Mouse (Mus musculus): ENCODE measurements around the gene Iqsec1.
A peak's percentile ranks its signal among the peaks of the same experiment; 100 is the strongest.

Iqsec1 gene

DNA sequence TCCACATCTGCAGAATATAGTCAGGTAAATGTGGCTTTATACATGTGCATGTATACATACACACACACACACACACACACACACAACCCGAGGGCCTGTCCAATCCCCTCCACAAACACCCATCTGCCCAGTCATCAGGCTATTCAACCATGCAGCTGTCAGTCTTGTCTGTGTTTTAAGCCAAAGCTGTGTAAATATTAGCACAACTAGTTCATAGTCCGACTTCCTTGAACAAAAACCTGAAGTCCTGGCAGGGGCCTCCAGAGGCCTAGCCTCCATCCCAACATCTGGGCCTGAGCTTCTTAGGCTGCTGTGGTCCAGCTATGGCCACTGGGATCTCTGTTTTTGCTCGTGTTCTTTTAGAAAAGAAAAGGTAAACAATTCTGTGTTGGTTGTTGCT lies 274.8 kb downstream of the Iqsec1 start:
- no peak for ATAC-seq (ENCODE audit: insufficient number of reproducible peaks, low FRiP score, low TSS enrichment)

DNA sequence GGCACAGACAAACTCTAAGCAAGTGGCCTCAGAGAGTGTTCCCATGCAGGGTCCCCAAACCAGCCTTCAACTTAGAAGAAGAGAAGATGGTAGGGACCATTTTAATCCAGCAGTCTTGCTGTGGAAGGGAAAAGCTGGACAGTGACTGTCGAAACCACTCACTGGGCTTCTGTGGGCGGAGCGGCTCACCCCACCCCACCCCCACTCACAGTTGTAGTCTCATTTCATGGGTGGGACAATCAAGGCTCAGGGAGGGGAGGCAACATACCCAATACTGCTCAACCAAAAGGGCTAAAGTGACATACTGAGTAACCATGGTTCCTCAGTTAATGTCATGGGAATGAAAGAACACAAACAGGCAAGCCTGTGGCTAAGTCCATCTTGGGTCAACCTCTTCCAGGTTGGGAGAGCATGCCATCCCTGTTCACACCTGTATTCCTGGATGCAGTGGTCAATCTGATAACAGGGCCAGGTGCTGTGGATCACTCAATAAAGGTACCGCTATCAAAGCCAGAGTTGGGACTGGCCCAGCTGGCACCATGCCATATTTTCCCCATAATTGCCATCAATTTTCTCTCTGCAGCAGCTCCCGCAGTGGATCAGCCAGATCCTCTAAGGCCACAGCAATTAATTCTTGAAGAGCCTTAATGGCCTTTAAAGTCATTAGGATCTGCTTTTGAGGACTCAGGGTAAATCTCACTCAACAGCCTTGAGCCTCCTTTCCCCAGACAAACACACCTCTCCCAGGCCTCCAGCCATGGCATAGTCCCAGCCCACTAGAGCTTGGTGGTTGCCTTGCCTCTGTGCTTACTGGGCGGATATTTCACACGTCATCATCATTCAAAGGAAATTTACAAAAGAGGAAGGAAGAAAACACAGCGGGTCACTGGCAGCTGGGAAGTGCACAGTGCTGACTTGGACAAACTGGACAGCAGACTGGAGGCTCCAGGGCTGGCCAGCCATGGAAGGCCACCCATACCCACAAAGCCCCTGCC lies 275.7 kb downstream of the Iqsec1 start:
- ATAC-seq (ENCODE audit: insufficient number of reproducible peaks, low FRiP score, low TSS enrichment) = no peak

DNA sequence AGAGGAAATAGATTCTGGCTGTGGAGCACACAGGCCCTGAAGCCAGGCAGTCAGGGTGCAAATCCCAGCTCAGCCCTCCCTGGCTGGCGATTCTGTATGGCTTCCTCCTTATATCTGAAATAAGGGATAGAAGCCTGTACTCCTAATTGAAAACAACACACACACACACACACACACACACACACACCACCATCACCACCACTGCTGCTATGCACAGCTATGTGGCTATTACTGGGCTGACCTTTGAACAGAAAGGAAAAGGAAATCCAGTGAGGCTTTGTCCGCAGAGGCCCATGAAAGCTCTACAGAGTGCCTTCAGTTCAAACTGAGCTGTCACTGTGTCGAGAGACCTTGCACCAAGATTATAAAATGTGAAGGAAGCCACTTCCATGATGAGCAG lies 276.4 kb downstream of the Iqsec1 start:
- no peak for ATAC-seq (ENCODE audit: insufficient number of reproducible peaks, low FRiP score, low TSS enrichment)

DNA sequence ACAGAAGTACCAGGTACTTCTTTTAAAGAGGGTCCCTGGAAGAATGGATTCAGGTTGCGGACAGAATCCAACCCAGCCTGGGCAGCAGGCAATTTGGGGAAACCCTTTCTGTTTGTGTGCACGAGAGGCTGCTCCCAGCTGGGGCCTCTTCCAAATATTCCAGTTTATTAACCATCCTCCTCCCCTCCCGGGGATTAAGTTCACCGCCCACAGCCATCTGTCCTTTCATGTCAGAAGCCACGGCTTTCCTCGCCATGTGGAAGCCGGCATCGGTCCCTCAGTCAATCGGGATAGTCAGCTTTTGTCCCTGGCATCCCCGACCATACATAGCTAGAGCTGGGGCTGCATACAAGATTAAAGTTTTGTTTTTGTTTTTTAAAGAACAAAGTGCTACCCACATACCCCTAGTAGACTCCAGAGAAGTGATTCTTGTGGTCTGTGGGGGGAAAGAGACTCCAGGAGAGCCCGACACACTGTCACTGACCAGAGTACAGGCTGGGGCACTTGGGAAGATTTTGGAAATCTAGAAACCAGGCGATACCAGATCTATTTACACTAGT lies 276.9 kb downstream of the Iqsec1 start:
- peak; percentile 64 for ATAC-seq (ENCODE audit: insufficient number of reproducible peaks, low FRiP score, low TSS enrichment)

DNA sequence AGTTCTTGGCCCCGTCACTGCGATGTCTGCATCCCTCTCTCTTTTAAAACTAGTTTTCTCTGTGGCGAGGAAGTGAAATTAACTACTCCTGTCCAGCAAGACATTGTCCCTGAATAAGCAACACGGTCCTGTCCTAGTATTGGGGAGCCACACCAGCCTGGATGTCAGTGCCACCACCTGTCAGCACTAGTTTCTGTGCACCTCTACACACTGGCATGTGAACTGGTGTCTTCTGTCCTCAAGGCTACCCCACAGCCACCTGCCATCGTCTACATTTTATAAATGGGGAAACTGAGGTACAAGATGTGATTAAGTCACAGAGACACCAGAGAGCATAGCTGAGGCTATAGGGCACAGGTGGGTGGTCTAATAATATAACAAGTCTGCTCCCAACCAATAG lies 277.7 kb downstream of the Iqsec1 start:
- no peak for ATAC-seq (ENCODE audit: insufficient number of reproducible peaks, low FRiP score, low TSS enrichment)

DNA sequence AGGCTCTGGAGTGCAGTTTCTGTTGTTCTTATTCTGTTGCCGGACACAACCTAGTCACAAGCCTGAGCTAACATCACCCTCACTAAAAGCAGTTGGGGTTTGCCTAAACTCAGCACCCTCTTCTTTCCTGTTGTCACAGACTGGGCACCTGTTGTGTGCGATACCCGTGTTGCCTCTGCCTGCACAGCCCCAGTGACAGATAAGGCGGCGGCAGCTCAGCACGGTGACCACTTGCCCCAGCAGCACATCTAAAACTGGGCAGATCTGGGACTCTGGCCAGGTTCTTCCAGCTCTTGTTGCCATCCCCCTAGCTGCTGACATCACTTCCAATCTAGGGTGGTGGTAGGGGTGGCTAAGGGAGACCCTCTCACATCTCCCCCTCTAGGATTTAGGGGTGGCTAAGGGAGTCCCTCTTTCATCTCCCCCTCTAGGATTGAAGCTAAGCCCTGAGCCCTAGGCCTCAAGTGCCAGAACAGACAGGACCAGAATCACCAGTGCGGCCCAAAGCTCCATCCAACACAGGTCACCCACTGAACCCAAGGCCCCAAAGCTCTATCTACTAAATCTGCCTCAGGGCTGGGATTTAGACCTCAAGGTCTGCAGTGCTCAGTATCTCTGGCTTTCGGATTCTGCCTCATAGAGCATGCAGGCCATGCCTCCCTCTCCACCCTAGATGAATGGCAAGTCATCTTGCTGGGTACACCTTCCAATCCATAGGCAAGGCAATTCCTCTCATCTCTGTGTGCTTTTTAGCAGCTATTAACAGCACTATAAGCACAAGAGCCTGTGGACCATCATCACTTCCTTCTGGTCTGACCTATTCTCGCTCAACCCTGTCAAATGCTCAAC lies 278.3 kb downstream of the Iqsec1 start:
- ATAC-seq (ENCODE audit: insufficient number of reproducible peaks, low FRiP score, low TSS enrichment) = no peak

DNA sequence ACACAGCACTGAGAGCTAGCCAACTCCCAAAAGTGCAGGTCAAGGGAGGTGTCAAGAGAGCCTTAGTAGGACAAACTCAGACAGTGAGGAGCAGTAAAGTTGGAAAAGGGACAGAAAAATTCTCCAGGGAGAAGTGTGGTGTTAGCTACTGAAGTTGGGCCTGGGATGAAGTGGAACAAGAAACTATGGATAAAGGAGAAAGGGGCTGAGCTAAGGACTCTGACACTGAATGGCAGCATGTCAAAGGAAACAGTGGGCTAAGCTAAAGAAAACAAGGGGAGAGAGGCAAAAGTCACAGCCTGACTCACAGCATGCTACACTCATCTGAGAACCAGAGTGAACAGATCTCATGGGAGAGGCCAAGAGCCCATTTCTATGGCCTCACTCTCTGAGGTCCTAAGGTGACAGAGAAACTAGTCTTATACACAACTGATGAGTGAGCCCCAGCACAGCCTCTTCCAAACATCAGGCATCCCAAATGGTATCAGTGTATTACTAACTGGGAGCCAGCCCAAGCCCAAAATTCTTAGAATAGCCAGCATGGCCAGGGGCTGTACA lies 280.3 kb downstream of the Iqsec1 start:
- no peak for ATAC-seq (ENCODE audit: insufficient number of reproducible peaks, low FRiP score, low TSS enrichment)

DNA sequence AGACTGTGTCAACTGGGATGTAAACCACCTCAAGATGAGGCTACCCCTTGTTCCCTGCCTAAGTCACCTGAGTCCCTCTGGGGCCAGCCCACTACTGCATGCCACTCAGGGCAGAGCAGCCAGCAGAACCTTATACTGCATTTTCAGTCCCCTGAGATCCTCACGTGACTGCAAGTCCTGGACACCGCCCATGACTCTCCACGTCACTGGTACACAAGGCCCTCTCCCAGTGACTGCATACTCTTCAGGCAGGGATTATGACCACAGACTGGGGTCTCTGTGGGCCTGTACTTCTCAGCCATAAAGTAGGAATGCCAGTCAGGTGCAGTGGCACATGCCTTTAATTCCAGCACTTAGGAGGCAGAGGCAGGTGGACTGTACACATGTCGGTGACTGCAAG lies 281.3 kb downstream of the Iqsec1 start:
- ATAC-seq (ENCODE audit: insufficient number of reproducible peaks, low FRiP score, low TSS enrichment) = no peak

DNA sequence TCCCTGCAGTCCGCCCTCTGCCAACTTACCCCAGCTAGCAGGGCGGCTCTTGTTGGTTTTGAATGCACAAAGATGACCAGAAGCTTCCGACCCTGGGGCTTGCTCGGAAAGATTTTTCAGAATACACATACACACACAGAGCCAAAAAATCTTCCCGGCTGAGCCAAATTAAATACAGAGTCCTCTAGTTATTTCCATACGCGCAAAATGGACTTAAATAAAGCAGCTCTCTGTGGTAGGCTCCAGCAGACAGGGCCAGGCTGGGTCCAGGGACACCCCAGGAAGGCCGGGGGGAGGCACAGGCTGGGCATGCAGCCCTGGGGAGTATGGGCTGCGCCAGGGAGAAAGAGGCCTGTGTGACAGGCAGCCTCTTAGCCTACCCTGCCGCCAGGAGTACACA lies 282.0 kb downstream of the Iqsec1 start:
- ATAC-seq (ENCODE audit: insufficient number of reproducible peaks, low FRiP score, low TSS enrichment) = no peak

DNA sequence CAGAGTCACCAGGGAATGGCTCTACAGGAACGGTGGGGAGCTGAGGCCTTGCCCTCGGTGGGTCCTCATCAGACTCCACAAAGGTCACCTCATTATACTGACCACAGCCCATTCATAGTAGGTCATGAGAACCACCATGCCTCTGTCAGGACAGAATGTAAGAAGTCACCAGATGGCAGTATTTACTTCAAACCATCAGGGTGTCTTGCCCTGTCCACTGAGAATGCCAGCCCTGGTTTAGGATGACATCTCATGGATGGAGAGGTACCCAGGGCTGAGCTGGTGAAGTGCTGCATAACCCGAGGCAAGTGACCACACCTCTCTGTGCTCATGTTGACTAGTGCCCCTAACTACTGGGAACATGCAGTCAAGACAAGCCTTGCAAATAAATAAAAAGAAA lies 282.7 kb downstream of the Iqsec1 start:
- ATAC-seq (ENCODE audit: insufficient number of reproducible peaks, low FRiP score, low TSS enrichment) = 0 out of 2 replicates have a peak, but pooled peaks have one; percentile 22

DNA sequence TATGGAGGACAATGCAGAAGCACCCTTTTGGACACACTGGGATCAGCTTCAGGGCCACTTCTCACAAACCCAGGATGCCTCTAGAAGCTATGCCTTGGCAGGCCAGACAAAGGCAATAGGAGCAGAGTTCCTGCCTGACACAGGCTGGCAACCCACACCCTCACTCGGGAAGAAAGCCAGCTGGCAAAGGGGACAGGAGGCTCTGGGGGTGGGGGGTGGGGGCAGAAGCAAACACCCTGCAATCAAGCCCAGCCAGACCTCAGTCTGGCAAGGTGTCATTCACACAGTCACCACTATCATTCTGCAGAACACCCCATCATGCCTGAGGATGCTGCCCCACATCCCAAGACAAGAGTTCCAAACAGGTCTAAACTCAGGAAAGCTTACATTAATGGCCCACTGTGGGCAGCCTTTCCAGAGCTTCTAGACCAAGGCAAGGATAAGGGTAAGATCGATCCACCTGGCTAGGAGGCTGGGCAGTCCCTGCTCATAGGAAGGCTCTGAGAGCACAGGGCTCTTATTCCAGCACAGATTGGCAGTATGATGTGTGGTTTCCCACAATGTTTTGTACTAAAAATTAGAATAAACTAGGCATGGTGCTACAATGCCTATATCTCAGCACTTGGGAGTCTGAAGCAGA lies 283.7 kb downstream of the Iqsec1 start:
- no peak for ATAC-seq (ENCODE audit: insufficient number of reproducible peaks, low FRiP score, low TSS enrichment)

DNA sequence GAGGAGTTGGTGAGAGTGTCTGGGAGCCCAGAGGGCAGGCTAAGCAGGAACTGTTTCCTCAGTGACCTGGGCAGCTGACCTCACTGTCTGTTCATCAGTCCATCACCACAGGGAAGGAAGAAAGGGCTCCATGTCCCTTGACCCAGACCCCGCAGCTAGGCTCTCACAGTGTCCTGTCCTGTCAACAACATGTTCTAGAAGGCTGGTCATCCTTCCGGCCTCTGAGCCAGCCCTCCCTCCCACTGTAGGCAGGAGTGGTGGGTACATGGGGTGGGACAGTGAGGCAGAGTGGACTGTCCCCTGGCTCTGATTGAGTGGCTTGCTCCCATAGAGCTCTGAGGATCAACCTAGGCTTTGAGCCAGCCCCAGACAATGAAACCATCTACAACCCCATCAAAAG lies 284.7 kb downstream of the Iqsec1 start:
- no peak for ATAC-seq (ENCODE audit: insufficient number of reproducible peaks, low FRiP score, low TSS enrichment)

DNA sequence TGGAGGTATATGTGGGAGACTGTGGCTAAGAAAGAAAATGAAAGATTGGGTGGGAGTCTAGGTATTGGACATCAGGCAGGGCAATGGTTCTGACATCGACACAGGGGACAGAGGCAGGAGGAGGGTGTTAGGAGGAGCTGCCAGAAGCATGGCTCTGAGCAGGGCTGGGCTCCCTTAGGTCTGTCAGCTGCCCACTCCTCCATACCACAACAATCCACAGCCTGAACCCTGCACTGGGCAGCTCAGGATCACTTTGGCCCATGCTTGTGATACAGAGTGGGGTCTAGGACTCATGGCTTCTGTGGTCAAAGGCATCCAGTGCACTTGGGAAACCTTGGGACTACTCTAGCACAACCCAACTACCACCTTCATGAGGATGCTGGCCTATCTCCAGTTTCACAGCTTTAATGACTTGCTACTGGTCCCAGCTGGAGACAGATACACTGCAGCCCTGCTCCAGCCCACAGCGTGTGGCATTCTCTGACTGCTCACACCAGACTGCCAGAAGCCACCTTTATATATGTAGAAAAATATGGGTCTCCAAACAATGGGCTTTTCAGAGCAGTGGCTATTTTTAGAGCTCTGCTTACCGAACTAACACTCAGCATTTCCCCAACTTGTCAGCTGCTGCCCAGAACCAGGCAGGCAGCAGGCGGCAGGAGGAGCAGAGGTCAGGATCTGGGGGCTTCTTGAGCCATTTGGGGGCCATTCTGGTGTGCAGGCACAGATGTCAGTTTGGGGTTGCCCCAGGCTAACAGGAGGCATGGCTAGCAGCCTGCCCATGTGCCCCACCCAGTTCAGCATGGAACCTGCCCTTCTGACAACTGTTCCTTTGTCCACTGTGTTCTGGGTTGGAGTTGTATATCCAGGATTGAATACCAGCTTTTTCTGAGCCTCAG lies 285.4 kb downstream of the Iqsec1 start:
- no peak for ATAC-seq (ENCODE audit: insufficient number of reproducible peaks, low FRiP score, low TSS enrichment)

DNA sequence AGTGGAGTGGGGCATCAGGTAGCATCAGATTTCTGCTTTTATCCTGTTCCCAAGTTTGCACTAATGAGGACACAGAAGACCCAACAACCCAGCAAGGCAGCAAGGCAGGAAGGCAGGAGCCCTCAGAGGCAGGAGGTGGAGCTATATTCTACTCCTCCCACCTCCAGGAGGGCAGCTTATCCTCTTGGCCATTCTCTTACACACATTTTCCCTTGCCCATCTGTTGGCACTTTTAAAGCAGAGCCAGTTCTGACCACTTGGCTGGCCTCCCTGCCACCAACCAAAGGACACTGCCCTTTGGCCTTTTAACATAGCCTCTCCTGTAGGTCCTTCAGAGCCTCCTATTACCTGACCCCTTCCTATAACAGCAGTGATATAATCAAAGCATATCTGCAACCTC lies 286.3 kb downstream of the Iqsec1 start:
- ATAC-seq (ENCODE audit: insufficient number of reproducible peaks, low FRiP score, low TSS enrichment) = no peak

DNA sequence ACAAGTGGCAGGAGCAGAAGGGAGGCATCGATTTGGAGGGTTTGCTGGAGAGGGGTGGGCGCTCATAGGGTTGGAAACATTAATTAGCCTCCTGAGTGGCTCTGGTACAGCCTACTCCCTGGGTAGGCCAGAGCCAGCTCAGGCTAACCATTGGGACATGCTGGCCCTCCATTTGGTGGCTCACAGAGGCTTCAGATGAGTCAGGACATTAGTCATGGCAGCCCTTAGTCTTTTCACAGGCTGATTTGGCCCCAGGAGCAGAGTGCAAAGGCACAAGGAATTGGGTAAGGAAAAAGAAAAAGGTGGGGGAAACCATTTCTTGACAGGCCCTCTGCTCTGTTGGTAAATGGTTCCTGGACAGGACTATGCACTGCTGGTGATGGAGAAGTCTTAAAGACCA lies 287.1 kb downstream of the Iqsec1 start:
- no peak for ATAC-seq (ENCODE audit: insufficient number of reproducible peaks, low FRiP score, low TSS enrichment)

DNA sequence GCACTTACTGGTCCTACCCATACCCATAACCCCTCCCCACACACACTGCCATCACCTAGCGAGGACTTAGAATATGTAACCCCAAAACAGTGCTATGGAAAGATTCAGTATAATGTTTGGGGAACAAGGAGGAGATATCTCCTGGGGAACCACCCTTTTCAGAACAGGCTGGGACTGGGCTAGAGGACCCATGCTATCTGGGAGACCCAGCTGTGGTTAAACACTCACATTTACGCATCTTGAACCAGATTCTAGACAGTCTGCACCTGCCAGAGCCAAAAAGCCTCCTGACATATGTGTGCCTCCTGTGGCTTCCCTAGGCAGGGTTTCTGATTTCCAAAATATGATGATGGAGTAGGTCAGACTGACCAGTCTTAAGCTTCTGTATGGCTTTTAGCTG lies 287.7 kb downstream of the Iqsec1 start:
- no peak for ATAC-seq (ENCODE audit: insufficient number of reproducible peaks, low FRiP score, low TSS enrichment)

DNA sequence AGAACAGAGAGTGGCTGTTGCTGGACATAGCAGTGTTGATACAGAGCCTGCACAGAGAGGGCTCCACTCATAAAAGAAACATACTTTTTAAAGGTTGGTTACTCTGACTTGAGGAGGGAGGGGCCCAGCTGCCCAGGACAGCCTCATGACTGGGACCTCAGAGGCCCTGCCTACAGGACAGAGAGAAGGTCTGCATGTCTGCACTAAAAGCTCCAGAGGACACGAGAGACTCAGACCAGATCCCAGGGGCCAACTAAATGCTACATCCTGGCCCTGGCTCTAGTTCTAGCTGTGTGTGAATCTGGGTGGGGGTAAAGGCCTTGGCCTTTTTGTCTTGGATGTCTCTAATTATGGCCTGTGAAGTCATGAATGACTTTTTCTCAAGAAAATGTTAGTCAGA lies 288.4 kb downstream of the Iqsec1 start:
- ATAC-seq (ENCODE audit: insufficient number of reproducible peaks, low FRiP score, low TSS enrichment) = no peak

DNA sequence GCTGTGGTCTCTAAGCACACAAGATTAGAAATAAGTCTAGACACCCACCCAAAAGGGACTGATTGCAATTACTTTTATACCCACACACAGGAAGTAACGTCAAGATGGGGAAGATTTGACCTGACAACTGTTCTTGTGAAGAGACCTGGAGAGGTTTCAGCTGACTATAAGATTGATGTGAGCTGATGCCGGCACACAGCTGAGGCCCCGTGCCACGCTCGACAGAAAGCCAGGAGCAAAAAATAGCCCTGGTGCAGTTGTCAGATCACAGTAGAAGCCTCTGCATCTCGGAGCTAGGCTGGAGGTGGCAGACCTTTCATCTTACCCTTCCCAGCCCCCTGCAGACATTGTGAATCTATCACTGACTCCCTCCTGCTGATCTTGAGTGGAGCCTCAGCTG lies 289.6 kb downstream of the Iqsec1 start:
- ATAC-seq (ENCODE audit: insufficient number of reproducible peaks, low FRiP score, low TSS enrichment) = no peak

DNA sequence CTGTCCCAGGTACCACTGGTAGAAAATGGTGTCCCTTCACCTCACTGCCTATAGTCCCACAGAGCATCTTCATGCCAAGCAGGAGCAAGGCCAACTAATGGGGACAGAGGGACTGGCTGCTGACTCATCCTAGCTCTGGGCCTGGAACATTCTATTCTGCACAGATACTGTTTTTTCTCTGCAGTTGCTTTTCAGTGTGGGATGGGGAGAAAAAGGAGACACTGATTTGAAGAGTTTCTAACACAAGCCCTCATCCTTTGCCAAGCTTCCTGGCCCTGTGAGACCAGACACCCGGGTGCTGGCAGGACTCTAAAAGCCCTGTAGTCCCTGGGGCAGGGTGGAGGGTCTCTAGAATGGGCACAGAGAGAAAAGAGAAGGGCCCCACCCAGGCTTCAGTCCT lies 292.7 kb downstream of the Iqsec1 start:
- ATAC-seq (ENCODE audit: insufficient number of reproducible peaks, low FRiP score, low TSS enrichment) = peak; percentile 56; the same call in 1 of the 2 replicates
